Mouse (Mus musculus) C2C12 (cell line): ENCODE results near the gene Shf. TPM values are rescaled to one million over a fixed set of nuclear protein-coding genes. Genes with fewer than 3 reads are reported as not detected.

Source experiments
- H3K27me3 ChIP-seq: one replicate; pipeline ENCODE4 v1.6.1; 2011; ENCODE audit not compliant: control insufficient read depth, insufficient read depth, insufficient read length
- H3K36me3 ChIP-seq: one replicate; pipeline ENCODE4 v1.6.1; 2011; ENCODE audit not compliant: control insufficient read depth, insufficient read depth
- H3K4me3 ChIP-seq: one replicate; pipeline ENCODE4 v1.5.1; 2011; ENCODE audit warnings: mild to moderate bottlenecking, control low read depth; ENCODE audit not compliant: poor library complexity, insufficient read depth, severe bottlenecking
- H3K79me2 ChIP-seq: one replicate; pipeline ENCODE4 v1.6.1; 2011; ENCODE audit not compliant: control insufficient read depth, insufficient read depth
- H3K79me3 ChIP-seq: one replicate; pipeline ENCODE4 v1.6.1; 2011; ENCODE audit warnings: low read depth, control low read depth
- H3ac ChIP-seq: one replicate; pipeline ENCODE3; 2011; ENCODE audit warnings: low read depth; ENCODE audit not compliant: control insufficient read depth, insufficient read length
- CEBPB ChIP-seq: IDR thresholded peaks from one replicate; pipeline ENCODE4 v1.6.1; 2011; ENCODE audit warnings: low read depth, mild to moderate bottlenecking, control low read depth, moderate library complexity
- CTCF ChIP-seq: IDR thresholded peaks from one replicate; pipeline ENCODE4 v1.5.1; 2011; ENCODE audit not compliant: control insufficient read depth, insufficient read depth, insufficient read length
- FOSL1 ChIP-seq: IDR thresholded peaks from one replicate; pipeline ENCODE4 v1.8.0; 2011; ENCODE audit warnings: mild to moderate bottlenecking, low read length; ENCODE audit not compliant: poor library complexity, insufficient read depth, severe bottlenecking
- MAX ChIP-seq: IDR thresholded peaks from one replicate; pipeline ENCODE4 v1.6.1; 2011; ENCODE audit warnings: mild to moderate bottlenecking, control low read depth
- MYOD1 ChIP-seq: IDR thresholded peaks from one replicate; pipeline ENCODE4 v1.6.1; 2011; ENCODE audit warnings: low read depth; ENCODE audit not compliant: control insufficient read depth, insufficient read length
- MYOG ChIP-seq: IDR thresholded peaks from one replicate; pipeline ENCODE4 v1.6.1; 2011; ENCODE audit not compliant: control insufficient read depth, insufficient read length; ENCODE audit errors: extremely low read depth
- USF1 ChIP-seq: IDR thresholded peaks from one replicate; pipeline ENCODE4 v1.6.1; 2011; ENCODE audit warnings: low read depth, mild to moderate bottlenecking, control low read depth, moderate library complexity
- polyA plus RNA-seq: library from polyadenylated mRNA; unstranded; fragments of >200 nt; fragmentation: generic; extraction: Trizol; gene quantifications from one replicate; pipeline ENCODE4 v1.2.1, GENCODE M21; 2012; ENCODE audit warnings: missing spikeins

The Shf gene
- polyA plus RNA-seq, 1 experiment, result 38.7 TPM

- no peaks in the 10 kb centered on the region for H3K27me3 ChIP-seq
- no peak overlapping the region for H3ac ChIP-seq
- TF ChIP-seq MAX, result no peak
- TF ChIP-seq MYOD1, result no peak
- TF ChIP-seq CTCF, result peak; percentile 33
- H3K4me3 ChIP-seq, result no peak overlapping the region
- no peaks in the 10 kb centered on the region for H3K79me2 ChIP-seq
- no peaks in the 10 kb centered on the region for H3K79me3 ChIP-seq
- H3K36me3 ChIP-seq, result no peaks in the 10 kb centered on the region
Measured at GRCm38 (mm10) chr2:122312722-122313417, 56.1 kb downstream of the Shf start.

- H3K36me3 ChIP-seq, result no peaks in the 10 kb centered on the region
- no peak overlapping the region for H3ac ChIP-seq
- no peaks in the 10 kb centered on the region for H3K79me3 ChIP-seq
- no peak for TF ChIP-seq FOSL1
- no peak for TF ChIP-seq MYOG
- TF ChIP-seq MAX, result no peak
- H3K4me3 ChIP-seq, result no peak overlapping the region
- no peaks in the 10 kb centered on the region for H3K79me2 ChIP-seq
- no peaks in the 10 kb centered on the region for H3K27me3 ChIP-seq
Measured at GRCm38 (mm10) chr2:122311561-122311960, 57.4 kb downstream of the Shf start.

DNA sequence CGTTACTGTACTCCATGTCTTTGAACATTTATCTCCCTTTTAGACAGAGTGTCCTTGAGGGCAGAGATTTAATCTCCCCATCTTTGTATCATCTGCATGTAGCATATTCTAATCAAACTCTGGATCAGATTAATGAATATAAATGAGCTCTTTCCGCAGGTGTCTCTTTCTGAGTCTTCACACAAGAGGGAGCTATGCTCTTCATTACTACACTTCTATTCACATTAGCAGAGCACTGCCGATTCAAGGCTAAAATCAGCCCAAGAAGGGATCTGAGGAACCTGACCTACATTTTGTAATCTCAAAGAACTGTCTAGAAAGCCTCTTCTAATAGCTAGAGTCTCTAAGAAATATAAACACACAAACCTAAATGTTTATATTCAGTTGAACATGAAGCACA, 59.3 kb downstream of the Shf start:
- no peaks in the 10 kb centered on the region for H3K79me2 ChIP-seq
- no peaks in the 10 kb centered on the region for H3K79me3 ChIP-seq
- TF ChIP-seq MAX, result no peak
- no peaks in the 10 kb centered on the region for H3K27me3 ChIP-seq
- no peaks in the 10 kb centered on the region for H3K36me3 ChIP-seq
- no peak overlapping the region for H3K4me3 ChIP-seq
- H3ac ChIP-seq, result no peak overlapping the region

GRCm38 (mm10) chr2:122306184-122306583, 62.8 kb downstream of the Shf start:
- Histone ChIP-seq H3K79me2 (no peaks in the 10 kb centered on the region), H3ac (no peak overlapping the region), H3K4me3 (no peak overlapping the region), H3K27me3 (no peaks in the 10 kb centered on the region), H3K79me3 (no peaks in the 10 kb centered on the region), H3K36me3 (no peaks in the 10 kb centered on the region)
- TF ChIP-seq MYOD1, result peak; percentile 79
- TF ChIP-seq MYOG, result no peak
- TF ChIP-seq FOSL1, result peak; percentile 71

- no peaks in the 10 kb centered on the region for H3K27me3 ChIP-seq
- no peaks in the 10 kb centered on the region for H3K79me3 ChIP-seq
- TF ChIP-seq MYOD1 (peak; percentile 60), MYOG (no peak)
- no peak overlapping the region for H3K4me3 ChIP-seq
- no peaks in the 10 kb centered on the region for H3K79me2 ChIP-seq
- H3K36me3 ChIP-seq, result no peaks in the 10 kb centered on the region
- no peak overlapping the region for H3ac ChIP-seq
Measured at GRCm38 (mm10) chr2:122305097-122305892, 63.7 kb downstream of the Shf start.

DNA sequence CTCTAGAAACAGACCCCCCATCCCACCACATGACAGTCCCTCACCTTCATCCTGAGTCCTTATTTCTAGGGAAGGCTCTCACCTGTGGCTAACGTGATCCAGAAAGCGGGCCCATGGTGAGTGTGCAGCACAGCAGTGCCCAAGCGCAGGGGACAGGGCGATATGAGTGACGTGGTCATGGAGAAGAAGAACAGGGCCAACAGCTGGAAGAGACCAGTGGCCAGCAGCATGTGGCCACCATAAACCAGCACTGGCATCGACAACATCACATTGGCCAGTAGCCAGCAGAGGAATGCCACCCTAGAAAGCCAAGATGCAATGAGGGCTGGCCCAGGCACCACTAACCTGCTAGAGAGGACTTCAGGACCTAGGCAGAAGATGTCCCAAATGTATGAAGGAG, 64.4 kb downstream of the Shf start:
- H3K36me3 ChIP-seq, result no peaks in the 10 kb centered on the region
- H3K79me3 ChIP-seq, result no peaks in the 10 kb centered on the region
- H3K27me3 ChIP-seq, result no peaks in the 10 kb centered on the region
- no peak overlapping the region for H3ac ChIP-seq
- no peaks in the 10 kb centered on the region for H3K79me2 ChIP-seq
- H3K4me3 ChIP-seq, result no peak overlapping the region
- TF ChIP-seq CTCF, result no peak
- no peak for TF ChIP-seq FOSL1
- no peak for TF ChIP-seq CEBPB
- TF ChIP-seq MAX, result no peak
- peak; percentile 15 for TF ChIP-seq MYOD1
- no peak for TF ChIP-seq MYOG
- no peak for TF ChIP-seq USF1
